Mouse (Mus musculus): ENCODE results near the gene Olfr506. TPM values are rescaled to one million over a fixed set of nuclear protein-coding genes. Genes with fewer than 3 reads are reported as not detected.

Olfr506 gene
- polyA plus RNA-seq, 1 experiment from 2014 or later = not detected

Other genes with a start within 250 kb of the Olfr506 start
- not detected in 2 replicates for gene Olfr494, start 245.5 kb upstream of the Olfr506 start, polyA plus RNA-seq (2015; fragmentation: Nextera tagmentation; extraction: Ambion mirVana)
- gene Olfr495, start 217.6 kb upstream of the Olfr506 start, polyA plus RNA-seq (2015; fragmentation: Nextera tagmentation; extraction: Ambion mirVana) = not detected in 2 replicates
- not detected in 2 replicates for gene Olfr497, start 190.4 kb upstream of the Olfr506 start, polyA plus RNA-seq (2015; fragmentation: Nextera tagmentation; extraction: Ambion mirVana)
- gene Olfr498, start 145.5 kb upstream of the Olfr506 start, polyA plus RNA-seq (2015; fragmentation: Nextera tagmentation; extraction: Ambion mirVana) = not detected in 2 replicates
- not detected in 2 replicates for gene Olfr502, start 85.7 kb upstream of the Olfr506 start, polyA plus RNA-seq (2015; fragmentation: Nextera tagmentation; extraction: Ambion mirVana)
- gene Olfr503, start 66.3 kb upstream of the Olfr506 start, polyA plus RNA-seq (2015; fragmentation: Nextera tagmentation; extraction: Ambion mirVana) = not detected in 2 replicates
- not detected in 2 replicates for gene Olfr504, start 45.0 kb upstream of the Olfr506 start, polyA plus RNA-seq (2015; fragmentation: Nextera tagmentation; extraction: Ambion mirVana)
- gene Olfr507, start 11.0 kb downstream of the Olfr506 start, polyA plus RNA-seq (2015; fragmentation: Nextera tagmentation; extraction: Ambion mirVana) = not detected in 2 replicates
- gene Olfr508, start 19.2 kb downstream of the Olfr506 start, polyA plus RNA-seq (2015; fragmentation: Nextera tagmentation; extraction: Ambion mirVana) = not detected in 2 replicates
- gene Olfr509, start 41.1 kb downstream of the Olfr506 start, polyA plus RNA-seq (2015; fragmentation: Nextera tagmentation; extraction: Ambion mirVana) = not detected in 2 replicates
- not detected in 2 replicates for gene Olfr510, start 55.6 kb downstream of the Olfr506 start, polyA plus RNA-seq (2015; fragmentation: Nextera tagmentation; extraction: Ambion mirVana)
- not detected in 2 replicates for gene Olfr512, start 102.5 kb downstream of the Olfr506 start, polyA plus RNA-seq (2015; fragmentation: Nextera tagmentation; extraction: Ambion mirVana)
- gene Olfr513, start 140.2 kb downstream of the Olfr506 start, polyA plus RNA-seq (2015; fragmentation: Nextera tagmentation; extraction: Ambion mirVana) = not detected in 2 replicates
- gene Olfr514, start 215.2 kb downstream of the Olfr506 start, polyA plus RNA-seq (2015; fragmentation: Nextera tagmentation; extraction: Ambion mirVana) = not detected in 2 replicates
- not detected in 2 replicates for gene Olfr516, start 239.7 kb downstream of the Olfr506 start, polyA plus RNA-seq (2015; fragmentation: Nextera tagmentation; extraction: Ambion mirVana)

All from intestine, embryonic 16.5 days (tissue).